Mouse (Mus musculus): ENCODE data around the gene Tldc2. TPM values are rescaled to one million over a fixed set of nuclear protein-coding genes. Genes with fewer than 3 reads are reported as not detected.

Gene Tldc2
- not detected in 2 replicates for polyA plus RNA-seq (2015; fragmentation: Nextera tagmentation; extraction: Ambion mirVana)

DNA sequence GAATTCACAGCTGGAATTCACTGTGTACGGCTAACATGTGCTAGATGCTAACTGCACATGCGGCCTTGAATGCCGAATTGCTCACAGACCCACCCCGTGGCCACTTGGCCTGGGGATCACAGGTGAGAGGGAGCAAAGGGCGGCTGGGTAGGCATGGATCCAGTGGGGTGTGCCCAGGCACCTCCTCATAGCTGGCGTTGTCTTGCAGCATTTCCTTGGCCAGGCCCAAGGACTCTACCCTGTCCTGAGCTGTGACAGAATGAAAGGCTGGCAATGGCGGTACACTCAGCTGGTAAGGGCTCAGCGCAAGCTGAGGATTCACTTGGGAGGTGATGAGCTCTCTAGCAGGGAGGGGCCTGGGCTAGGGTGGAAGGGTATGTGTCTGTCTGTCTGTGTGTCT lies at the start of gene Tldc2:
Tldc2 (plus strand) TSS at position 260 of the 400 bp plus-strand sequence.
- no peak for ATAC-seq (ENCODE audit: insufficient number of reproducible peaks, low FRiP score, low TSS enrichment, low read depth)
- Histone ChIP-seq H3K4me3 (no peak within 1 kb of the TSS), H3K4me2 (no peak within 1 kb of the TSS), H3K9me3 (no peaks in the 10 kb centered on the region), H3K36me3 (no peaks in the 10 kb centered on the region), H3K27me3 (no peaks in the 10 kb centered on the region), H3K4me1 (peaks cover 7% of the 10 kb centered on the region), H3K27ac (no peak within 1 kb of the TSS), H3K9ac (no peak within 1 kb of the TSS)
- 79% methylated on average over 8 of the region's 8 CpGs for WGBS

- H3K9me3 ChIP-seq, result no peaks in the 10 kb centered on the region
- H3K4me2 ChIP-seq, result no peak overlapping the region
- no peak overlapping the region for H3K27ac ChIP-seq
- no peak for ATAC-seq (ENCODE audit: insufficient number of reproducible peaks, low FRiP score, low TSS enrichment, low read depth)
- WGBS, result 85% methylated on average over 9 of the region's 9 CpGs
- peaks cover 85% of the 10 kb centered on the region for H3K36me3 ChIP-seq
- no peaks in the 10 kb centered on the region for H3K4me1 ChIP-seq
- H3K9ac ChIP-seq, result no peak overlapping the region
- no peak overlapping the region for H3K4me3 ChIP-seq
- no peaks in the 10 kb centered on the region for H3K27me3 ChIP-seq
Observed at GRCm38 (mm10) chr2:157037303-157037702, 49.6 kb upstream of the Tldc2 start.

DNA sequence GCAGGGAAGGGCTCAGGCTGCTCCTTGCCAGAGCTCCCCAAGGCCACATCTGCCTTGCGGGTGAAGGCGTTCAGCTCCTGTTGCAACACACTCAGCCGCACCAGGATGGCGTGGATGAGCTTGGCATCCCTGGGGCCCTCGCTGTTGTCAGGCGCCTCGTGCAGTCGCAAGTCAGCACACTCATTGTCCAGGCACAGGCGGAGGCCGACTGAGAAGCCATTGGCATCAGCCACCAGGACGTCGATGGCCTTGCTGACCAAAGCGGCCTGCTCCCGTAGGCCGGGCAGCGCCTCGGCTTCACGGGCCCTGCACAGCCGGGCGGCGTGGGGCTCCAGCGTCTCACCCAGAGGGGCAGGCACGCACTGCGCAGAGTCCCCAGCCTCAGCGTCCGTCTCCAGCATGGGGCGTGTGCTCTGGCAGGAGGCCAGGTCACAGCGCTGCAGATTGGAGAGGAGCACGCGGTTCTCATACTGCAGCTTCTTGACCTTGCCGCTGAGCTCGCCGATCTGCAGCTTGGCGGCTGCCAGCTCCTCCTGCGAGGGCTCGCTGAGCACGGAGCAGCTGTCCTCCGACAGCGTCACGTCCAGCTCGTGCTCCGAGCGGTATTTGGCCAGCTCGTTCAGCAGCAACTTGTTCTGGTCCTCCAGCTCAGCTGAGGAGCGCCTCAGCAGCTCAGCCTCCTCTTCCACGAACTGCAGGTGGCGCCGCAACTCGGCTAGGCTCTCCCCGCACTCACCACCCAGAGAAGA lies 46.8 kb upstream of the Tldc2 start:
- no peak overlapping the region for H3K4me3 ChIP-seq
- no peaks in the 10 kb centered on the region for H3K4me1 ChIP-seq
- WGBS, result 89% methylated on average over 47 of the region's 50 CpGs
- ATAC-seq (ENCODE audit: insufficient number of reproducible peaks, low FRiP score, low TSS enrichment, low read depth), result no peak; the same call in 1 of the 2 replicates
- H3K4me2 ChIP-seq, result no peak overlapping the region
- H3K9me3 ChIP-seq, result no peaks in the 10 kb centered on the region
- H3K36me3 ChIP-seq, result peaks cover 81% of the 10 kb centered on the region
- no peak overlapping the region for H3K9ac ChIP-seq
- H3K27me3 ChIP-seq, result no peaks in the 10 kb centered on the region
- H3K27ac ChIP-seq, result no peak overlapping the region

GRCm38 (mm10) chr2:157040649-157041046 lies 46.2 kb upstream of the Tldc2 start:
- no peaks in the 10 kb centered on the region for H3K4me1 ChIP-seq
- no peak overlapping the region for H3K4me3 ChIP-seq
- H3K9ac ChIP-seq, result no peak overlapping the region
- H3K4me2 ChIP-seq, result no peak overlapping the region
- H3K36me3 ChIP-seq, result peaks cover 81% of the 10 kb centered on the region
- H3K9me3 ChIP-seq, result no peaks in the 10 kb centered on the region
- H3K27me3 ChIP-seq, result no peaks in the 10 kb centered on the region
- H3K27ac ChIP-seq, result no peak overlapping the region
- ATAC-seq (ENCODE audit: insufficient number of reproducible peaks, low FRiP score, low TSS enrichment, low read depth), result no peak
- WGBS, result 86% methylated on average over 17 of the region's 17 CpGs

DNA sequence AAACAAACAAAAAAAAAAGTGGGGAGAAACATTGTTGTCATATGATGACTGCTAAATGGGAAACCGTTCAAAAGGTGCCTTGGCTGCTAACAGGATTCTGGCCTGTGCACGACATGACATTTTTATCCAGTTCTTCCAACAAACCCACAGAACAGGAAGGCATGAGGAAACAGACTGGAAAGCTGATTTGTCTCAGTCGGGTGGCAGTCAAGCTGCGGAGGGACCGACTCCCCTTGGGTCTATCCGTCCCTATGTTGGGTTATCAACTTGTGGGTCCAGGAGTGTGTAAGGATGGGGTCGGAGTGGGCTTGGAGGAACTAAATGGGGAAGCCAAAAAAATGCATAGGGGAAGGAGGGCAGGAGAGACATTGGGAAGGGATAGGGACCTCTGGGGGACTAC lies 45.4 kb upstream of the Tldc2 start:
- Histone ChIP-seq H3K9me3 (no peaks in the 10 kb centered on the region), H3K27me3 (no peaks in the 10 kb centered on the region), H3K4me2 (no peak overlapping the region), H3K27ac (no peak overlapping the region), H3K9ac (no peak overlapping the region), H3K36me3 (peaks cover 84% of the 10 kb centered on the region), H3K4me1 (no peaks in the 10 kb centered on the region; the same call in 1 of the 2 replicates), H3K4me3 (no peak overlapping the region)
- WGBS, result 87% methylated on average over 7 of the region's 7 CpGs
- no peak for ATAC-seq (ENCODE audit: insufficient number of reproducible peaks, low FRiP score, low TSS enrichment, low read depth)

- no peak overlapping the region for H3K4me3 ChIP-seq
- no peak for ATAC-seq (ENCODE audit: insufficient number of reproducible peaks, low FRiP score, low TSS enrichment, low read depth)
- H3K4me2 ChIP-seq, result no peak overlapping the region
- no peaks in the 10 kb centered on the region for H3K9me3 ChIP-seq
- H3K36me3 ChIP-seq, result peaks cover 69% of the 10 kb centered on the region
- H3K27ac ChIP-seq, result no peak overlapping the region
- 70% methylated on average over 8 of the region's 8 CpGs for WGBS
- H3K4me1 ChIP-seq, result peaks cover 13% of the 10 kb centered on the region
- no peaks in the 10 kb centered on the region for H3K27me3 ChIP-seq
- no peak overlapping the region for H3K9ac ChIP-seq
Observed at GRCm38 (mm10) chr2:157043556-157043955, 43.3 kb upstream of the Tldc2 start.

DNA sequence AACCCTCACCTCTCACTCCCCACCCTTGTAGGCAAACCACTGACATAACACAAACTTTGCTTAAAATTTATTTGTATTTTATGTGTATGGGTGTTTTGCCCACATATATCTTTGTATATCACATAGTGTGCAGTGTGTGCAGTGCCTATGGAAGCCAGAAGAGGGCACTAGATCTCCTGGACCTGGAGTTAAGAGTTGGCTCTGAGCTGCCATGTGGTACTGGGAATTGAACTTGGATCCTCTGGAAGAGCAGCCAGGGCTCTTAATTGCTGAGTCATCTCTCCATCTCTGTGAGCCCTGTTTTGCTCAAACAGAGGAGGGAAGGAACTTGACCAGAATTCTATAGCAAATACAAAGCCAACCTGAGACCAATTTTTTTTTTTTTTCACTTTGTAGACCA lies 42.9 kb upstream of the Tldc2 start:
- Histone ChIP-seq H3K27ac (no peak overlapping the region), H3K4me3 (no peak overlapping the region), H3K4me1 (peaks cover 17% of the 10 kb centered on the region), H3K36me3 (peaks cover 66% of the 10 kb centered on the region), H3K4me2 (no peak overlapping the region), H3K9me3 (no peaks in the 10 kb centered on the region), H3K9ac (no peak overlapping the region), H3K27me3 (no peaks in the 10 kb centered on the region)
- no peak for ATAC-seq (ENCODE audit: insufficient number of reproducible peaks, low FRiP score, low TSS enrichment, low read depth)

- no peak overlapping the region for H3K27ac ChIP-seq
- no peaks in the 10 kb centered on the region for H3K27me3 ChIP-seq
- 73% methylated on average over 2 of the region's 2 CpGs for WGBS
- no peak for ATAC-seq (ENCODE audit: insufficient number of reproducible peaks, low FRiP score, low TSS enrichment, low read depth)
- H3K4me1 ChIP-seq, result peaks cover 21% of the 10 kb centered on the region
- no peak overlapping the region for H3K4me3 ChIP-seq
- no peak overlapping the region for H3K9ac ChIP-seq
- peaks cover 62% of the 10 kb centered on the region for H3K36me3 ChIP-seq
- no peaks in the 10 kb centered on the region for H3K9me3 ChIP-seq
- no peak overlapping the region for H3K4me2 ChIP-seq
Observed at GRCm38 (mm10) chr2:157045932-157046331, 40.9 kb upstream of the Tldc2 start.

GRCm38 (mm10) chr2:157046956-157047355 lies 39.9 kb upstream of the Tldc2 start:
- Histone ChIP-seq H3K36me3 (peaks cover 57% of the 10 kb centered on the region), H3K4me3 (no peak overlapping the region), H3K27me3 (no peaks in the 10 kb centered on the region), H3K9ac (no peak overlapping the region), H3K4me2 (no peak overlapping the region), H3K9me3 (no peaks in the 10 kb centered on the region), H3K27ac (no peak overlapping the region), H3K4me1 (peaks cover 21% of the 10 kb centered on the region)
- ATAC-seq (ENCODE audit: insufficient number of reproducible peaks, low FRiP score, low TSS enrichment, low read depth), result no peak
- 87% methylated on average over 5 of the region's 5 CpGs for WGBS

DNA sequence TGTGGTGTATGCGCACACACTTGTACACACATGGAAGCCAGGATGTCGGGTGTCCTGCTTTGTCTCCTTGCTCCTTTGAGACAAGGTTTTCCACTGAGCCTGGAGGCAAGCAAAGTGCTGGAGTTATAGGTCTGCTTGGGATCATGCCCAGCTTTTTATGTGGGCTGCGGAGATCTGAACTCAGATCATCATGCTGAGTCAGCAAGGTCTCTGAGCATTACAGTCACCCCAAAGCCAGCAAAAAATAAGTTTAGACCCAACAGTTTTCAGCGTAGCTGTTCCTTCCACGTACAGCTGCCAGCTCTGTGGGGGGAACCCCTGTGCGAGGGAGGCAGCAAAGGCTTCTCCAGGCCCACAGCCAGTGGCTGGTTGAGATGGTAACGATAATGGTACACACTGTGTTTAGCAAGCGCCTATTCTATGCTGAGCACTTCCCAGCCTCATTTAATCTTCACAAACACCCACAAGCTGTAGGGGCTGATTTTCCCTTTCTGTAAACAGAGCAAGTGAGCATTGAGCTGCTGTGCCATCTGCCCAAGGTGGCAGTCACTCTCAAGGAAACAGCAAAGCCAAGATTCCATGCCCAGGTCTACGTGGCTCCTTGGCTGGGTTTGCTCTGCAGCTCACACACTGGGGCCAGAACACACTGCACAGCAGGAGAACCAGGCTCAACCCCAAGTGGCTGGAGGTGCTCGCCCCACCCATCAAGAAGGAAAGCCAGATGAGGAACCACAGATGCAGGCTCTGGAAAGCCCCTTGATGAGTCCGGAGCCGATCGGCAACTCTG lies 38.3 kb upstream of the Tldc2 start:
- ATAC-seq (ENCODE audit: insufficient number of reproducible peaks, low FRiP score, low TSS enrichment, low read depth), result no peak

GRCm38 (mm10) chr2:157049831-157050243 lies 37.0 kb upstream of the Tldc2 start:
- no peak for ATAC-seq (ENCODE audit: insufficient number of reproducible peaks, low FRiP score, low TSS enrichment, low read depth)
- 0 out of 2 replicates have a peak overlapping the region, but pooled peaks have one; percentile 3 for H3K27ac ChIP-seq
- WGBS, result 76% methylated on average over 8 of the region's 8 CpGs

More for the DNA sequence above, 38.3 kb upstream of the Tldc2 start:
- no peak overlapping the region for H3K9ac ChIP-seq
- H3K36me3 ChIP-seq, result peaks cover 67% of the 10 kb centered on the region
- no peaks in the 10 kb centered on the region for H3K27me3 ChIP-seq
- peaks cover 28% of the 10 kb centered on the region for H3K4me1 ChIP-seq
- no peaks in the 10 kb centered on the region for H3K9me3 ChIP-seq
- H3K4me2 ChIP-seq, result no peak overlapping the region
- H3K27ac ChIP-seq, result peak overlapping the region; percentile 5; the same call in 1 of the 2 replicates
- 73% methylated on average over 13 of the region's 13 CpGs for WGBS
- H3K4me3 ChIP-seq, result no peak overlapping the region

GRCm38 (mm10) chr2:157052448-157052847 lies 34.4 kb upstream of the Tldc2 start:
- ATAC-seq (ENCODE audit: insufficient number of reproducible peaks, low FRiP score, low TSS enrichment, low read depth), result no peak
- H3K27ac ChIP-seq, result no peak overlapping the region
- H3K9ac ChIP-seq, result no peak overlapping the region
- peaks cover 48% of the 10 kb centered on the region for H3K4me1 ChIP-seq
- no peaks in the 10 kb centered on the region for H3K9me3 ChIP-seq
- H3K36me3 ChIP-seq, result peaks cover 53% of the 10 kb centered on the region
- H3K27me3 ChIP-seq, result no peaks in the 10 kb centered on the region
- H3K4me3 ChIP-seq, result no peak overlapping the region
- WGBS, result 79% methylated on average over 8 of the region's 8 CpGs
- no peak overlapping the region for H3K4me2 ChIP-seq

More at GRCm38 (mm10) chr2:157049831-157050243, 37.0 kb upstream of the Tldc2 start:
- Histone ChIP-seq H3K4me3 (no peak overlapping the region), H3K36me3 (peaks cover 65% of the 10 kb centered on the region), H3K9ac (no peak overlapping the region), H3K27me3 (no peaks in the 10 kb centered on the region), H3K4me1 (peaks cover 34% of the 10 kb centered on the region), H3K9me3 (no peaks in the 10 kb centered on the region), H3K4me2 (no peak overlapping the region)

All from limb, embryonic 15.5 days (tissue).